47 mouse cellular contexts compared by ENCODE assay signal in the genomic region with DNA sequence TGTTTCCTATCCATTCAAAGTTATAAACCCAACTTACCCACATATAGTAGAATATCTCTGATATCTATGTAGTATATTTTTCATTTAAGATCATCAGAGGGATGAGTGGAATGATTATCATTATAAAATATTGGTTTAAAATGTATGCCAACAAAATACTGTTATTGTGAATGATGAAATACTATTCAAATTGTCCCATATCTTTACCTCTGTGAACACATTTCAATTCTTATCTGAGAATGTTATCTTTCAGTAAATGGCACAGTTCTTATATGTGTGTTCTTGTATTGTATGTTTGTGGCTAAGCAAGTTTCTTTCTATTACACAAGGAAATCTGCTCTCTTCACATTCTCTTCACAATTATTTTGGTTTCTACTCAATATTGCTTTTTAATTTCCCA. TPM values are rescaled to one million over a fixed set of nuclear protein-coding genes. Genes with fewer than 3 reads are reported as not detected.
"Had no signal": no experiment of that assay in that cellular context is flagged by ENCODE, and none has a peak within 500 bp of the region (broad histone marks: within the 10 kb centered on the region; RNA-seq: fewer than 3 reads in every experiment).

No protein-coding gene starts in this region.

- DNase-seq: left cerebral cortex, postnatal 4 days; liver; liver, embryonic 13.5 days; liver, postnatal 0 days; lung, adult 18-20 months; lung, adult 2 months; lung, embryonic 14.5 days; lung, postnatal 10 days; lung, postnatal 14 days; lung, postnatal 36 days; lung, postnatal 4 days; midbrain, embryonic 14.5 days had no signal

- H3K9ac ChIP-seq: limb, embryonic 12.5 days; limb, embryonic 13.5 days; limb, embryonic 15.5 days; liver, embryonic 12.5 days; liver, embryonic 13.5 days; liver, embryonic 14.5 days; liver, embryonic 15.5 days; liver, postnatal 0 days; lung, embryonic 14.5 days; lung, embryonic 15.5 days; midbrain, embryonic 12.5 days; midbrain, embryonic 13.5 days; midbrain, embryonic 15.5 days; neural tube, embryonic 12.5 days had no signal

- H3K27ac ChIP-seq: limb, embryonic 10.5 days; limb, embryonic 12.5 days; limb, embryonic 13.5 days; limb, embryonic 15.5 days; liver, embryonic 12.5 days; liver, embryonic 13.5 days; liver, embryonic 14.5 days; liver, embryonic 15.5 days; lung, embryonic 15.5 days; macrophage; midbrain, embryonic 10.5 days; midbrain, embryonic 12.5 days; midbrain, embryonic 13.5 days; midbrain, embryonic 15.5 days; neural tube, embryonic 12.5 days had no signal

- H3K27me3 ChIP-seq: limb, embryonic 12.5 days; limb, embryonic 13.5 days; limb, embryonic 15.5 days; liver, embryonic 12.5 days; liver, embryonic 13.5 days; liver, embryonic 15.5 days; lung, embryonic 15.5 days; megakaryocyte, embryonic 14.5 days; midbrain, embryonic 12.5 days; midbrain, embryonic 13.5 days; midbrain, embryonic 15.5 days; neural tube, embryonic 12.5 days had no signal

- H3K4me1 ChIP-seq: limb, embryonic 10.5 days; limb, embryonic 12.5 days; limb, embryonic 13.5 days; limb, embryonic 15.5 days; liver, embryonic 12.5 days; liver, embryonic 13.5 days; liver, embryonic 15.5 days; lung, embryonic 15.5 days; megakaryocyte, embryonic 14.5 days; midbrain, embryonic 10.5 days; midbrain, embryonic 12.5 days; midbrain, embryonic 13.5 days; midbrain, embryonic 15.5 days; neural tube, embryonic 12.5 days had no signal

- H3K36me3 ChIP-seq: limb, embryonic 10.5 days; limb, embryonic 12.5 days; limb, embryonic 13.5 days; limb, embryonic 15.5 days; liver, embryonic 12.5 days; liver, embryonic 13.5 days; liver, embryonic 15.5 days; lung, embryonic 15.5 days; midbrain, embryonic 10.5 days; midbrain, embryonic 12.5 days; midbrain, embryonic 13.5 days; midbrain, embryonic 15.5 days; neural tube, embryonic 12.5 days had no signal

- H3K9me3 ChIP-seq: limb, embryonic 10.5 days; limb, embryonic 12.5 days; limb, embryonic 13.5 days; limb, embryonic 15.5 days; liver, embryonic 12.5 days; liver, embryonic 13.5 days; liver, embryonic 15.5 days; lung, embryonic 15.5 days; megakaryocyte, embryonic 14.5 days; midbrain, embryonic 10.5 days; midbrain, embryonic 12.5 days; midbrain, embryonic 15.5 days; neural tube, embryonic 12.5 days had no signal

- H3K4me3 ChIP-seq: limb, embryonic 10.5 days; limb, embryonic 12.5 days; limb, embryonic 13.5 days; limb, embryonic 15.5 days; liver, embryonic 12.5 days; liver, embryonic 13.5 days; liver, embryonic 15.5 days; lung, embryonic 15.5 days; megakaryocyte, embryonic 14.5 days; midbrain, embryonic 10.5 days; midbrain, embryonic 12.5 days; midbrain, embryonic 13.5 days; midbrain, embryonic 15.5 days; myocyte; neural tube, embryonic 12.5 days had no signal

RNA-seq across cellular contexts. Expression of gene Olfr1220, which starts 1.0 kb away (rescaled TPM):
- total RNA-seq: left cerebral cortex, postnatal 10 days; left cerebral cortex, postnatal 14 days; left cerebral cortex, postnatal 25 days; left cerebral cortex, postnatal 36 days; left cerebral cortex, postnatal 4 days; liver, adult 2 months; megakaryocyte progenitor cell, adult 5-6 weeks; megakaryocyte, adult 5-6 weeks; megakaryocyte-erythroid progenitor cell, adult 5-6 weeks; midbrain, postnatal 0 days; monocyte, adult 5-6 weeks had no signal
- polyA plus RNA-seq: limb, embryonic 10.5 days; limb, embryonic 11.5 days; limb, embryonic 12.5 days; limb, embryonic 13.5 days; limb, embryonic 14.5 days; limb, embryonic 15.5 days; liver, adult 2 months; liver, embryonic 11.5 days; liver, embryonic 12.5 days; liver, embryonic 13.5 days; liver, embryonic 14.5 days; liver, embryonic 15.5 days; liver, embryonic 16.5 days; liver, postnatal 0 days; lung, adult 2 months; lung, embryonic 14.5 days; lung, embryonic 15.5 days; lung, embryonic 16.5 days; lung, postnatal 0 days; macrophage; midbrain, embryonic 10.5 days; midbrain, embryonic 11.5 days; midbrain, embryonic 12.5 days; midbrain, embryonic 13.5 days; midbrain, embryonic 14.5 days; midbrain, embryonic 15.5 days; midbrain, embryonic 16.5 days; midbrain, postnatal 0 days; myocyte; neural tube, embryonic 11.5 days had no signal

RNA-seq across cellular contexts. Expression of gene Olfr1221, which starts 11.4 kb away (rescaled TPM):
- total RNA-seq: left cerebral cortex, postnatal 10 days; left cerebral cortex, postnatal 14 days; left cerebral cortex, postnatal 25 days; left cerebral cortex, postnatal 36 days; left cerebral cortex, postnatal 4 days; liver, adult 2 months; megakaryocyte progenitor cell, adult 5-6 weeks; megakaryocyte, adult 5-6 weeks; megakaryocyte-erythroid progenitor cell, adult 5-6 weeks; midbrain, postnatal 0 days; monocyte, adult 5-6 weeks had no signal
- polyA plus RNA-seq: limb, embryonic 10.5 days; limb, embryonic 11.5 days; limb, embryonic 12.5 days; limb, embryonic 13.5 days; limb, embryonic 14.5 days; limb, embryonic 15.5 days; liver, adult 2 months; liver, embryonic 11.5 days; liver, embryonic 12.5 days; liver, embryonic 13.5 days; liver, embryonic 14.5 days; liver, embryonic 15.5 days; liver, embryonic 16.5 days; liver, postnatal 0 days; lung, adult 2 months; lung, embryonic 14.5 days; lung, embryonic 15.5 days; lung, embryonic 16.5 days; lung, postnatal 0 days; macrophage; midbrain, embryonic 10.5 days; midbrain, embryonic 11.5 days; midbrain, embryonic 12.5 days; midbrain, embryonic 13.5 days; midbrain, embryonic 14.5 days; midbrain, embryonic 15.5 days; midbrain, embryonic 16.5 days; midbrain, postnatal 0 days; myocyte; neural tube, embryonic 11.5 days; neural tube, embryonic 12.5 days had no signal

RNA-seq across cellular contexts. Expression of gene Olfr1219, which starts 22.3 kb away (rescaled TPM):
- total RNA-seq: left cerebral cortex, postnatal 10 days; left cerebral cortex, postnatal 14 days; left cerebral cortex, postnatal 25 days; left cerebral cortex, postnatal 36 days; left cerebral cortex, postnatal 4 days; liver, adult 2 months; megakaryocyte progenitor cell, adult 5-6 weeks; megakaryocyte, adult 5-6 weeks; megakaryocyte-erythroid progenitor cell, adult 5-6 weeks; midbrain, postnatal 0 days; monocyte, adult 5-6 weeks had no signal
- polyA plus RNA-seq: limb, embryonic 10.5 days; limb, embryonic 11.5 days; limb, embryonic 12.5 days; limb, embryonic 13.5 days; limb, embryonic 14.5 days; limb, embryonic 15.5 days; liver, adult 2 months; liver, embryonic 11.5 days; liver, embryonic 12.5 days; liver, embryonic 13.5 days; liver, embryonic 14.5 days; liver, embryonic 15.5 days; liver, embryonic 16.5 days; liver, postnatal 0 days; lung, adult 2 months; lung, embryonic 14.5 days; lung, embryonic 15.5 days; lung, embryonic 16.5 days; lung, postnatal 0 days; macrophage; midbrain, embryonic 10.5 days; midbrain, embryonic 11.5 days; midbrain, embryonic 12.5 days; midbrain, embryonic 13.5 days; midbrain, embryonic 14.5 days; midbrain, embryonic 15.5 days; midbrain, embryonic 16.5 days; midbrain, postnatal 0 days; myocyte; neural tube, embryonic 11.5 days; neural tube, embryonic 12.5 days had no signal

RNA-seq across cellular contexts. Expression of gene Olfr1222, which starts 27.2 kb away (rescaled TPM):
- total RNA-seq: left cerebral cortex, postnatal 10 days; left cerebral cortex, postnatal 14 days; left cerebral cortex, postnatal 25 days; left cerebral cortex, postnatal 36 days; left cerebral cortex, postnatal 4 days; liver, adult 2 months; megakaryocyte progenitor cell, adult 5-6 weeks; megakaryocyte, adult 5-6 weeks; megakaryocyte-erythroid progenitor cell, adult 5-6 weeks; midbrain, postnatal 0 days; monocyte, adult 5-6 weeks had no signal
- polyA plus RNA-seq: limb, embryonic 10.5 days; limb, embryonic 11.5 days; limb, embryonic 12.5 days; limb, embryonic 13.5 days; limb, embryonic 14.5 days; limb, embryonic 15.5 days; liver, adult 2 months; liver, embryonic 11.5 days; liver, embryonic 12.5 days; liver, embryonic 13.5 days; liver, embryonic 14.5 days; liver, embryonic 15.5 days; liver, embryonic 16.5 days; liver, postnatal 0 days; lung, adult 2 months; lung, embryonic 14.5 days; lung, embryonic 15.5 days; lung, embryonic 16.5 days; lung, postnatal 0 days; macrophage; midbrain, embryonic 10.5 days; midbrain, embryonic 11.5 days; midbrain, embryonic 12.5 days; midbrain, embryonic 13.5 days; midbrain, embryonic 14.5 days; midbrain, embryonic 15.5 days; midbrain, embryonic 16.5 days; midbrain, postnatal 0 days; myocyte; neural tube, embryonic 11.5 days; neural tube, embryonic 12.5 days had no signal

RNA-seq across cellular contexts. Expression of gene Olfr1218, which starts 44.7 kb away (rescaled TPM):
- total RNA-seq: left cerebral cortex, postnatal 10 days; left cerebral cortex, postnatal 14 days; left cerebral cortex, postnatal 25 days; left cerebral cortex, postnatal 36 days; left cerebral cortex, postnatal 4 days; liver, adult 2 months; megakaryocyte progenitor cell, adult 5-6 weeks; megakaryocyte, adult 5-6 weeks; megakaryocyte-erythroid progenitor cell, adult 5-6 weeks; midbrain, postnatal 0 days; monocyte, adult 5-6 weeks had no signal
- polyA plus RNA-seq: limb, embryonic 10.5 days; limb, embryonic 11.5 days; limb, embryonic 12.5 days; limb, embryonic 13.5 days; limb, embryonic 14.5 days; limb, embryonic 15.5 days; liver, adult 2 months; liver, embryonic 11.5 days; liver, embryonic 12.5 days; liver, embryonic 13.5 days; liver, embryonic 14.5 days; liver, embryonic 15.5 days; liver, embryonic 16.5 days; liver, postnatal 0 days; lung, adult 2 months; lung, embryonic 14.5 days; lung, embryonic 15.5 days; lung, embryonic 16.5 days; lung, postnatal 0 days; macrophage; midbrain, embryonic 10.5 days; midbrain, embryonic 11.5 days; midbrain, embryonic 12.5 days; midbrain, embryonic 13.5 days; midbrain, embryonic 14.5 days; midbrain, embryonic 15.5 days; midbrain, embryonic 16.5 days; midbrain, postnatal 0 days; myocyte; neural tube, embryonic 11.5 days; neural tube, embryonic 12.5 days had no signal
